Mouse (Mus musculus): ENCODE measurements around the gene Wfdc9.

Gene Wfdc9

GRCm38 (mm10) chr2:164656483-164656882, at the start of gene Wfdc9:
Gene Wfdc9, minus strand, starts transcription at chr2:164656583.
- no peak for DNase-seq (ENCODE audit: low spot score)

DNA sequence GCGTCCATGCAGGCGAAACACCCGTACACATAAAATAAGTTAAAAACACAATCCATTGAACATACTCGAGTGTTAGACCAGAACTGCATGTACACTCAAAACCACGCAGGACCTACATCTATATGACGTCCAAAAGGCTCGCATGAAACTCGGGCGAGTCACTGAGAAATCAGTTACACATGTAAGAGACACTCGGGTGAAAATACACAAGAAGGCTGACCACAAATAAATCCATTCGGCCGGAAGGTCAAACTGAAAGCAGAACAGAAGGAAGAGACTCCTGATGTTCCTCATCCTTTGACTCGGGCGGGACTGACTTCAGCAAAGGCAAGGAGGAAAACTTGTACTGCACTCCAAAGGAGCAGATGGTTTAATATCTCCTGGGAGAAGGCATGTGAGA, 49.6 kb upstream of the Wfdc9 start:
- no peak for DNase-seq (ENCODE audit: low spot score)

DNA sequence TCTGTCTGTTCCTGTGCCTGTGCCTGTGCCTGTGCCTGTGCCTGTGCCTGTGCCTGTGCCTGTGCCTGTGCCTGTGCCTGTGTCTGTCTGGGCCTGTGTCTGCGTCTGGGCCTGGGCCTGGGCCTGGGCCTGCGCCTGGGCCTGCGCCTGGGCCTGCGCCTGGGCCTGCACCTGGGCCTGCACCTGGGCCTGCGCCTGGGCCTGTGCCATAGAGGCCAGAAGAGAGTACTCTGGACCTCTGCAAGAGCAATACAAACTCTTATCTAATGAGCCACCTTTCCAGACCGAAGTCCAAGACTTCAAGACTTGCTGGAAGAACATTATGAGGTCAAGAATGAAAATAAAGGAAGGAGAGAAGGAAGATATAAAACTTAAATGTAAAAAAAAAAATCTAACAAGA, 48.9 kb upstream of the Wfdc9 start:
- DNase-seq (ENCODE audit: low spot score), result no peak

GRCm38 (mm10) chr2:164704235-164704634, 47.9 kb upstream of the Wfdc9 start:
- no peak for DNase-seq (ENCODE audit: low spot score)

- no peak for DNase-seq (ENCODE audit: low spot score)
Measured at GRCm38 (mm10) chr2:164701761-164702160, 45.4 kb upstream of the Wfdc9 start.

- DNase-seq (ENCODE audit: low spot score), result no peak
Measured at GRCm38 (mm10) chr2:164700959-164701358, 44.6 kb upstream of the Wfdc9 start.

DNA sequence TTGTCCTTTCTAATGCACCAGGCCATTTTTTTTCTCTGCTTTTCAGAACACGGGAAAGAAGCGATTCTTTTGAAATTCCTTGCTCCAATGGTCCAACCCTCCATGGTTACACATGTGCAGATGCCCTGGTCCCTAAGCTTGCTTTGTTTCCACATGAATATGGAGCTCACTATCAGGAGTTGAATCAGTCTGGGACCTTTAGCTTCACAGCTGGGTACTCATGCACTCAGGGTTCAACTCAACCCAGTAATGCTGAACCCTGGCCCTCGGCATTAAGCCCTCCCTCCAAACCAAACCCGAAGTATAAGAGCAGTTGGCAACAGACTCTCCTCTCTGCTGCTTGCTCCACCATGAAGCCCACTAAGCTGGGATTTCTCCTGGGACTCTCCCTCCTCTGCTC, 41.8 kb upstream of the Wfdc9 start, which contains the start of gene Spint4:
TSS of gene Spint4 (plus strand) at position 301 of the 400 bp plus-strand sequence.
- no peak for DNase-seq (ENCODE audit: low spot score)

- no peak for DNase-seq (ENCODE audit: low spot score)
Measured at GRCm38 (mm10) chr2:164684807-164685206, 28.4 kb upstream of the Wfdc9 start, which contains the start of gene Wfdc13. Gene Wfdc13, plus strand, starts transcription at chr2:164685107.

DNA sequence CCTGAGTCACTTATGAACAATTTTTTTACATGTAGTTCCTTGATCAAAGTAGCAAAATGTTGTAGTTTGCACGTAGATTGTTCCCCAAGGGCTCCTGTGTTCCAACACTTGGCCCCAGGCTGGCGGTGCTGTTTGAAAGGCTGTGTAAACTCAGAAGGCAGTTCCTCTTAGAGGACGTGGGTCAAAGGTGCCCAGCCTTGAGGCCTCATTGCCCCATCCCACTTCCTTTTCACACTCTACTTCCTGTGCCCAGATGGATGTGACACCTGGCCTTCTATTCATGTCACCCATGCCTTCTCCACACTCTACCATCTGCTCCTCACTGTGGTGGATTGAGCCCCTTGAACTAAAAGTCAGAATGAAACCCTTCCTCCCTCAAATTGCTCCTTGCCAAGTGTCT, 23.5 kb upstream of the Wfdc9 start:
- DNase-seq (ENCODE audit: low spot score), result no peak

DNA sequence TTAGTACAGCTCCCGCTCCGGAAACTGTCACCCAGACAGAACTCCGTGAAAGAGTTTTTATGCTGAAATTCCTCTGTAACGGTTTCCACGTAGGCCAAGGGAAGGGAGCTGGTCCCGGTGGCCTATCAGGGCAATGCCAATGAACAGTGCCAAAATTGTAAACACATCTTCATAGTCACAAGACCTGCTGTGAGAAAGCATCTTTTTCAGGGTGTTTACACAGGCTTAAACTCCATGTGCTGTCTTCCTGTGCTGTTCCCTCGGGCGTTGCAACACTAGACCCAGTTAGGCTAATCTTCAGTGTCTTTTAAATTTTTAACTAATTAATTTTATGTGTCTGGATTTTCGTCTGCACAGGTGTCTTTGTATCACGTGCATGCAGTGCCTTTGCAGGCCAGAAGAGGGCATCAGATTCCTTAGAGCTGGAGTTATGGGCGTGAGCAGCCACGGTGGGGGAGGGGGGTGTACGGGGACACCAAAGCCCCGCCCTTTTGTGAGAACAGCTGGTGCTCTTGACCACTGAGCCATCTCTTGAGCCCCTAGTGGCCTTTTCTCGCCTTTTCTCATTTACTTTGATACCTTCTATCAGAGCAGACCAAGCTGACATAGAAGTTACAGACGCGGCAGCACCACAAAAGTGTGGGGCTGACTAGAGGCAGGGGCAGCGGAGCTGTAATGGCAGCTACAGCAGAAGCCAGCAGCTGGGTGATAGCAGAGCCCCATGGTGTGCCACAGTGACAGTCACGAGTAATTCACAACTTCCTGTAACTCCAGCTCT, 22.7 kb upstream of the Wfdc9 start:
- peak; percentile 77 for DNase-seq (ENCODE audit: low spot score)

GRCm38 (mm10) chr2:164676916-164677685, 20.7 kb upstream of the Wfdc9 start:
- DNase-seq (ENCODE audit: low spot score), result peak; percentile 80

- peak; percentile 32 for DNase-seq (ENCODE audit: low spot score)
Measured at GRCm38 (mm10) chr2:164676103-164676502, 19.7 kb upstream of the Wfdc9 start.

GRCm38 (mm10) chr2:164673987-164674386, 17.6 kb upstream of the Wfdc9 start, which contains the start of gene Wfdc11:
Gene Wfdc11, minus strand, starts transcription at chr2:164674087.
- no peak for DNase-seq (ENCODE audit: low spot score)

- DNase-seq (ENCODE audit: low spot score), result no peak
Measured at GRCm38 (mm10) chr2:164670938-164671337, 14.6 kb upstream of the Wfdc9 start.

- DNase-seq (ENCODE audit: low spot score), result no peak
Measured at GRCm38 (mm10) chr2:164670261-164670660, 13.9 kb upstream of the Wfdc9 start.

- DNase-seq (ENCODE audit: low spot score), result no peak
Measured at GRCm38 (mm10) chr2:164664851-164665250, 8.5 kb upstream of the Wfdc9 start.

- DNase-seq (ENCODE audit: low spot score), result peak; percentile 72
Measured at GRCm38 (mm10) chr2:164655858-164656257, 525 bp downstream of the Wfdc9 start, which contains the start of gene Wfdc10. Gene Wfdc10, plus strand, starts transcription at chr2:164656046.

DNA sequence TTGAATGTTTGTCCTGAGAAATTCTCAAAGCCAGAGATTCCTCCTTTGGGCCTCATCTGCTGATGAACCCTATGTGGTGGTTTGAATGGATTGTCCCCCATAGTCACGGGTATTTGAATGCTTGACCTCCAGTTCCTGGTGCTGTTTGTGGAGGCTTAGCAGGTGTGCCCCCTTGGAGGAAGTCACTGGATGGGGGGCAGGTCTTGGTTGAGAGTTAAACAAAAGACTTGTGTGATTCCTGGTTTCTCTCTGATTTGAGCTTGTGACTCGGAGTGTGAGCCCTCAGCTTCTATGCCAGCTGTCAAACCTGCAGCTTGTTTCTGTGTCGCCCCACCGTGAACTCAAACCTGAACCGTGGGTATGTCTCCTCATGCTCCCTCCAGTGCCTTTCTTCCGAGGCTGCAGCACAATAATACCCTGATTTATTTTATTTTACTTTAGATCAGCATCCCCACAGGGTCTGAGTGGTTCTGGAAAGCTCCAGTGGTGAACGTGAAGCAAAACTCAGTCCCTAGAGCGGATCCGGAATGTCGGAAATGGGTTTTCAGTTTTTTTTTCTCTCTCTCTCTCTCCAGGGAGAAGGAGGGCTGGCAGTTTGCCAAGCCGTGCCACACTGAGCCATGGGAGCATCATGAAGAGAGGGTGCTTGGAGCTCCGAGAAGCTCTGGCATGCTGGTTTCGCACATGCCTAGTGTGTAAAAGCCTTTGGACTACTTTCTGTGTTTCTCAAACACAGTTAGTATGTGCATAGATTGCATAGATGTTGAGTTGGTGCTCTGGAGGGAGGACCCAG, 14.3 kb downstream of the Wfdc9 start:
- no peak for DNase-seq (ENCODE audit: low spot score)

DNA sequence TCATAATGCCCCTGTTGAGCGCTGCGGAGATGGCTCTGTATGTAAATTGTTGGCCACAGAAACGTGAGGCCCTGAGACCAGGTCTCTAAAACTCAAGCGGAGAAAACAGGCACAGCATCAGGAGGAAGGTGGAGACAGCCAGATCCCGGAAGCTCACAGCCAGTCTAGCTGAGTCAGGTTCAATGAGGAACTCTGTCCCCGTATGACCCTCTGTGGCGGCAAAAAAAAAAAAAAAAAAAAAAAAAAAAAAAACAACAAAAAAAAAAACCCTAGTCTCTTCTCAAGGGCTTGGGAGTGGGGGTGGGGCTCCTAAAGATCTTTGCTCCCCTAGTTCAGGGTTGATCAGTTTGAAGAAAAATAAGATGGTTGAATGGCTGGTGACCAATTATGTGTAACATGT, 15.3 kb downstream of the Wfdc9 start:
- no peak for DNase-seq (ENCODE audit: low spot score)

- DNase-seq (ENCODE audit: low spot score), result no peak
Measured at GRCm38 (mm10) chr2:164638696-164639095, 17.7 kb downstream of the Wfdc9 start, which contains the start of gene Wfdc16. Gene Wfdc16, minus strand, starts transcription at chr2:164638796.

- no peak for DNase-seq (ENCODE audit: low spot score)
Measured at GRCm38 (mm10) chr2:164635266-164635665, 21.1 kb downstream of the Wfdc9 start.

DNA sequence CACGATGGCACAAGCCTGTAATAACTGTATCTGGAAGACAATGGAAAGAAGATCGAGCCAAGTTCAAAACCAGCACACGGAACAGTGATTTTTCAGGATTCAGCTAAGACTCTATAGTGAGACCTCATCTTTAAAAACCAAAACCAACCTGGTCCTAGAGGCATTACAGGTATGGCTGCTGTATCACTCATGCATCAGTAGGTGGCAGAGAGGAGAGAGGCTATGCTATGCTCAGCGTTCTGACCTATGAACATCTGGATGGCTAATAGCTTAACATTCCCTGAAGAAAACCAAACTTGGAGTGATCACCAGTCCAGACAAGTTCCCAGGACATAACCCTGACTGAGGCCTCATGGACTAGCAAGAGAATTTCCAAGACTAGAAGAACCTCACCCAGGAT, 34.6 kb downstream of the Wfdc9 start:
- DNase-seq (ENCODE audit: low spot score), result no peak

Measured in testis, postnatal 14 days (tissue).